Mouse (Mus musculus) myocyte (in vitro differentiated cells): ENCODE measurements around the gene Ptgir. TPM values are rescaled to one million over a fixed set of nuclear protein-coding genes. Genes with fewer than 3 reads are reported as not detected.

Experiments
- H3K27me3 ChIP-seq: one replicate; pipeline ENCODE4 v1.6.1; 2011; ENCODE audit not compliant: control insufficient read depth, insufficient read depth, insufficient read length
- H3K36me3 ChIP-seq: one replicate; pipeline ENCODE4 v1.6.1; 2011; ENCODE audit not compliant: control insufficient read depth, insufficient read depth
- H3K4me2 ChIP-seq: one replicate; pipeline ENCODE4 v1.6.1; 2011; ENCODE audit warnings: low read depth, control low read depth
- H3K4me3 ChIP-seq: one replicate; pipeline ENCODE4 v1.5.1; 2011; ENCODE audit warnings: mild to moderate bottlenecking, control low read depth, moderate library complexity
- H3K79me2 ChIP-seq: one replicate; pipeline ENCODE4 v1.6.1; 2011; ENCODE audit not compliant: control insufficient read depth, insufficient read depth
- H3ac ChIP-seq: one replicate; pipeline ENCODE4 v1.6.1; 2011; ENCODE audit not compliant: control insufficient read depth, insufficient read length
- CEBPB ChIP-seq: IDR thresholded peaks from 2 replicates; pipeline ENCODE4 v1.6.1; 2011; ENCODE audit warnings: mild to moderate bottlenecking, moderate library complexity; ENCODE audit not compliant: poor library complexity, insufficient read depth, severe bottlenecking
- E2F4 ChIP-seq: IDR thresholded peaks from one replicate; pipeline ENCODE4 v1.6.1; 2011; ENCODE audit warnings: mild to moderate bottlenecking, control low read depth, moderate library complexity; ENCODE audit not compliant: insufficient read depth
- MAX ChIP-seq: IDR thresholded peaks from one replicate; pipeline ENCODE4 v1.6.1; 2011; ENCODE audit warnings: low read depth, mild to moderate bottlenecking, control low read depth
- MYOD1 ChIP-seq, 3 experiments: IDR thresholded peaks; one replicate each; pipeline ENCODE4 v1.6.1; 2011; ENCODE audit warnings: control low read depth in 2 of 3, low read depth in 2 of 3, mild to moderate bottlenecking in 2 of 3, moderate library complexity in 1 of 3; ENCODE audit not compliant: insufficient read length in 2 of 3, control insufficient read depth in 1 of 3
- MYOG ChIP-seq, 3 experiments: IDR thresholded peaks; one replicate each; pipeline ENCODE4 v1.6.1; 2011; ENCODE audit warnings: control low read depth in 2 of 3, low read depth in 2 of 3, mild to moderate bottlenecking in 2 of 3; ENCODE audit not compliant: insufficient read length in 2 of 3, control insufficient read depth in 1 of 3, insufficient read depth in 1 of 3
- POLR2A ChIP-seq: IDR thresholded peaks from one replicate; pipeline ENCODE4 v1.6.1; 2011; ENCODE audit warnings: low read depth, mild to moderate bottlenecking, control low read depth, moderate library complexity; ENCODE audit not compliant: insufficient read length
- POLR2AphosphoS2 ChIP-seq: IDR thresholded peaks from one replicate; pipeline ENCODE4 v1.6.1; 2011; ENCODE audit warnings: low read depth, control low read depth; ENCODE audit not compliant: insufficient read length
- REST ChIP-seq: IDR thresholded peaks from one replicate; pipeline ENCODE4 v1.6.1; 2011; ENCODE audit warnings: mild to moderate bottlenecking, control low read depth, moderate library complexity; ENCODE audit not compliant: insufficient read depth, insufficient read length
- SRF ChIP-seq: IDR thresholded peaks from one replicate; pipeline ENCODE4 v1.6.1; 2011; ENCODE audit warnings: low read depth; ENCODE audit not compliant: control insufficient read depth, insufficient read length
- TCF12 ChIP-seq: IDR thresholded peaks from one replicate; pipeline ENCODE4 v1.6.1; 2011; ENCODE audit warnings: mild to moderate bottlenecking, control low read depth; ENCODE audit not compliant: poor library complexity, insufficient read depth, severe bottlenecking
- TCF3 ChIP-seq: IDR thresholded peaks from one replicate; pipeline ENCODE4 v1.6.1; 2011; ENCODE audit warnings: low read depth, control low read depth; ENCODE audit not compliant: insufficient read length
- USF1 ChIP-seq: IDR thresholded peaks from one replicate; pipeline ENCODE4 v1.6.1; 2011; ENCODE audit warnings: low read depth, mild to moderate bottlenecking, control low read depth, moderate library complexity
- polyA plus RNA-seq: library from polyadenylated mRNA; unstranded; fragments of >200 nt; fragmentation: generic; extraction: Trizol; gene quantifications from one replicate; pipeline ENCODE4 v1.2.1, GENCODE M21; 2012; ENCODE audit warnings: missing spikeins

Ptgir gene
- polyA plus RNA-seq, 1 experiment: 2.6 TPM

- peak within 1 kb of the TSS; percentile 32 for H3K4me3 ChIP-seq
- H3K79me2 ChIP-seq: peaks cover 3% of the 10 kb centered on the region
- H3K4me2 ChIP-seq: peak within 1 kb of the TSS; percentile 97
- H3K27me3 ChIP-seq: no peaks in the 10 kb centered on the region
- TF ChIP-seq POLR2AphosphoS2: no peak
- no peak for TF ChIP-seq E2F4
- no peaks in the 10 kb centered on the region for H3K36me3 ChIP-seq
- peak within 1 kb of the TSS; percentile 75 for H3ac ChIP-seq
These were observed 31.2 kb upstream of the Ptgir start, which contains the start of gene Dact3 for GRCm38 (mm10) chr7:16875310-16875325. Gene Dact3 (plus strand): TSS chr7:16875317.

DNA sequence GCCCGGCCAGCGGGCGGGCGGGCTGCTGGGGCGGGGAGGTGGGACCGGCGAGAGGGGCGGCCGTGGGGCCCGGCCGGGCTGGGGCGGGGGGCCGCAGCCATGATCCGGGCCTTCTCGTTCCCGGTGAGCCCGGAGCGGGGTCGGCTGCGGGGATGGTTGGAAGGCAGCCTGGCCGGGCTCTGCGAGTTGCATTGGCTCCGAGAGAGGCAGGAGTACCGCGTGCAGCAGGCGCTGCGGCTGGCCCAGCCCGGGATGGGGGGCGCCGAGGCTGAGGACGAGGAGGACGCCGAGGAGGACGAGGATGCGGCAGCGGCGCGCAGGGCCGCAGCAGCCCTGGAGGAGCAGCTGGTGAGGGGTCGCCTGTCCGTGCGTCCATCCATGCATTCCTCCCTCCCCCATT, 31.0 kb upstream of the Ptgir start:
- peaks cover 3% of the 10 kb centered on the region for H3K79me2 ChIP-seq
- H3K27me3 ChIP-seq: no peaks in the 10 kb centered on the region
- no peak for TF ChIP-seq MAX
- TF ChIP-seq POLR2A: peak; percentile 38
- TF ChIP-seq MYOD1 (IDR thresholded peaks at IDR 0.05; ENCODE audit: control insufficient read depth in 1 of 3, insufficient read length in 2 of 3, low read depth in 2 of 3): peak in 1 of 3 experiments; percentile 36
- H3K4me2 ChIP-seq: peak overlapping the region; percentile 97
- H3K36me3 ChIP-seq: no peaks in the 10 kb centered on the region
- peak overlapping the region; percentile 75 for H3ac ChIP-seq
- peak overlapping the region; percentile 32 for H3K4me3 ChIP-seq

DNA sequence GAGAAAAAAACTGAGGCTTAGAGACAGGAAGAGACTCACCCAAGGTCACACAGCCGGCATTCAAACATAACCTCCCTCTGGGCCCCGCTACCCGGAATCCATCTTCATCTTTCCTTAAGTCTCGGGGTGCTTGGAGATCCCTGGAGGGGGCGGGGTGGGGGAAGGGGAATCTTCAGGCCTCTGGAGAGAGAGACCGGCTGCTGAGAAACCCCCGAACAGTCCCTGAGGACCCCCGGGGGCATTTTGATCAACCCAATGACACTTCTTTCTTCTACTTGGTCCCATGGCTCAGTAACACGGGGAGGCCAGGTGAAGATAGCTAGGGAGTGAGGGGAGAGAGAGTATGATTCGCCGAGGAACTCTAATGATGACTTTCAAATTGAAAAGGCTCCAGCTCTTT, 30.3 kb upstream of the Ptgir start:
- H3K36me3 ChIP-seq: no peaks in the 10 kb centered on the region
- TF ChIP-seq TCF3 (no peak), E2F4 (no peak), MYOG (IDR thresholded peaks at IDR 0.05; ENCODE audit: control insufficient read depth in 1 of 3, insufficient read depth in 1 of 3, insufficient read length in 2 of 3, low read depth in 2 of 3) (no peak), CEBPB (no peak), MYOD1 (IDR thresholded peaks at IDR 0.05; ENCODE audit: control insufficient read depth in 1 of 3, insufficient read length in 2 of 3, low read depth in 2 of 3) (no peak), MAX (no peak), POLR2AphosphoS2 (no peak), REST (no peak), TCF12 (no peak), SRF (no peak), POLR2A (no peak), USF1 (no peak)
- peak overlapping the region; percentile 32 for H3K4me3 ChIP-seq

GRCm38 (mm10) chr7:16876608-16877007, 29.7 kb upstream of the Ptgir start:
- Histone ChIP-seq H3K36me3 (no peaks in the 10 kb centered on the region), H3K79me2 (peaks cover 3% of the 10 kb centered on the region), H3K27me3 (no peaks in the 10 kb centered on the region), H3K4me3 (peak overlapping the region; percentile 32), H3K4me2 (peak overlapping the region; percentile 97), H3ac (no peak overlapping the region)
- TF ChIP-seq USF1 (no peak), MYOD1 (IDR thresholded peaks at IDR 0.05; ENCODE audit: control insufficient read depth in 1 of 3, insufficient read length in 2 of 3, low read depth in 2 of 3) (peak in 1 of 3 experiments; percentile 22), CEBPB (no peak), TCF3 (no peak), MYOG (IDR thresholded peaks at IDR 0.05; ENCODE audit: control insufficient read depth in 1 of 3, insufficient read depth in 1 of 3, insufficient read length in 2 of 3, low read depth in 2 of 3) (peak in 1 of 3 experiments; percentile 31), POLR2A (no peak), MAX (no peak), TCF12 (no peak), REST (no peak)

More for the DNA sequence above, 30.3 kb upstream of the Ptgir start:
- Histone ChIP-seq H3ac (peak overlapping the region; percentile 75), H3K4me2 (peak overlapping the region; percentile 97), H3K79me2 (peaks cover 3% of the 10 kb centered on the region), H3K27me3 (no peaks in the 10 kb centered on the region)

DNA sequence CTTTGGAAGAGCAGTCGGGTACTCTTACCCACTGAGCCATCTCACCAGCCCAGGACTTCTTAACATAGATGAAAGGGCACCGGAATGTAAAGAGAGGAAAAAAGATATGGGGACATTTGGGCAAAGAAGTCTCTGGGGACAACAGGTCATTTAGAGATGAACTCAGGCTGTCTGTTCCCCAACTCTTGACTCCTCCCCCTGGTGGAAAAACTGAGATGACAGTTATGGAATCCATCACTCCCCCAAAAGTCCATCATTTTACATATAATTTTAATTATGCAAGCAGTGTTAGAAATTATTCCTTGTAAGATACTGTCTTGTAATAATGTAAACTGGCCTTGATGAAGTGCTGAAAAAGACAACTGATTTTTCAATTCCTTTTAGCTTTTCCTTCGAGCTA, 28.6 kb upstream of the Ptgir start:
- Histone ChIP-seq H3K27me3 (no peaks in the 10 kb centered on the region), H3ac (no peak overlapping the region), H3K4me3 (no peak overlapping the region), H3K79me2 (peaks cover 3% of the 10 kb centered on the region), H3K36me3 (no peaks in the 10 kb centered on the region), H3K4me2 (no peak overlapping the region)
- TF ChIP-seq USF1 (no peak), TCF12 (no peak), SRF (no peak), E2F4 (no peak), POLR2A (no peak), TCF3 (no peak), REST (no peak), CEBPB (no peak), MAX (no peak), MYOD1 (IDR thresholded peaks at IDR 0.05; ENCODE audit: control insufficient read depth in 1 of 3, insufficient read length in 2 of 3, low read depth in 2 of 3) (no peak), POLR2AphosphoS2 (no peak), MYOG (IDR thresholded peaks at IDR 0.05; ENCODE audit: control insufficient read depth in 1 of 3, insufficient read depth in 1 of 3, insufficient read length in 2 of 3, low read depth in 2 of 3) (no peak)
